Mouse (Mus musculus): ENCODE results near the gene Nrxn1. TPM values are rescaled to one million over a fixed set of nuclear protein-coding genes. Genes with fewer than 3 reads are reported as not detected.

Nrxn1 gene
- polyA plus RNA-seq, 1 experiment from 2014 or later = not detected

GRCm38 (mm10) chr17:90892327-90893259 lies 200.3 kb downstream of the Nrxn1 start:
- no peak overlapping the region for H3K27ac ChIP-seq
- 84% methylated on average over 4 of the region's 4 CpGs for WGBS (ENCODE audit: missing documents)

GRCm38 (mm10) chr17:90891711-90892110 lies 201.2 kb downstream of the Nrxn1 start:
- Histone ChIP-seq H3K27ac (no peak overlapping the region), H3K36me3 (ENCODE audit: inconsistent target) (no peaks in the 10 kb centered on the region), H3K4me3 (ENCODE audit: inconsistent target) (no peak overlapping the region), H3K79me2 (ENCODE audit: inconsistent target) (no peaks in the 10 kb centered on the region)
- 100% methylated on average over 1 of the region's 1 CpGs for WGBS (ENCODE audit: missing documents)

More at GRCm38 (mm10) chr17:90892327-90893259, 200.3 kb downstream of the Nrxn1 start:
- H3K36me3 ChIP-seq (ENCODE audit: inconsistent target) = no peaks in the 10 kb centered on the region
- no peaks in the 10 kb centered on the region for H3K79me2 ChIP-seq (ENCODE audit: inconsistent target)
- H3K4me3 ChIP-seq (ENCODE audit: inconsistent target) = no peak overlapping the region

- H3K4me3 ChIP-seq (ENCODE audit: inconsistent target) = no peak overlapping the region
- H3K79me2 ChIP-seq (ENCODE audit: inconsistent target) = no peaks in the 10 kb centered on the region
- 90% methylated on average over 2 of the region's 2 CpGs for WGBS (ENCODE audit: missing documents)
- no peaks in the 10 kb centered on the region for H3K36me3 ChIP-seq (ENCODE audit: inconsistent target)
- H3K27ac ChIP-seq = no peak overlapping the region
Measured at GRCm38 (mm10) chr17:90857225-90857624, 235.6 kb downstream of the Nrxn1 start.

- H3K4me3 ChIP-seq (ENCODE audit: inconsistent target) = no peak overlapping the region
- 78% methylated on average over 1 of the region's 1 CpGs for WGBS (ENCODE audit: missing documents)
- H3K27ac ChIP-seq = no peak overlapping the region
- no peaks in the 10 kb centered on the region for H3K79me2 ChIP-seq (ENCODE audit: inconsistent target)
- H3K36me3 ChIP-seq (ENCODE audit: inconsistent target) = no peaks in the 10 kb centered on the region
Measured at GRCm38 (mm10) chr17:90843876-90844275, 249.0 kb downstream of the Nrxn1 start.

- Histone ChIP-seq H3K79me2 (ENCODE audit: inconsistent target) (no peaks in the 10 kb centered on the region), H3K4me3 (ENCODE audit: inconsistent target) (no peak overlapping the region), H3K27ac (no peak overlapping the region), H3K36me3 (ENCODE audit: inconsistent target) (no peaks in the 10 kb centered on the region)
Measured at GRCm38 (mm10) chr17:90843072-90843611, 249.7 kb downstream of the Nrxn1 start.

- Histone ChIP-seq H3K79me2 (ENCODE audit: inconsistent target) (no peaks in the 10 kb centered on the region), H3K36me3 (ENCODE audit: inconsistent target) (no peaks in the 10 kb centered on the region), H3K27ac (no peak overlapping the region), H3K4me3 (ENCODE audit: inconsistent target) (no peak overlapping the region)
Measured at GRCm38 (mm10) chr17:90837022-90837414, 255.9 kb downstream of the Nrxn1 start.

- Histone ChIP-seq H3K36me3 (ENCODE audit: inconsistent target) (no peaks in the 10 kb centered on the region), H3K4me3 (ENCODE audit: inconsistent target) (no peak overlapping the region), H3K79me2 (ENCODE audit: inconsistent target) (no peaks in the 10 kb centered on the region), H3K27ac (no peak overlapping the region)
- WGBS (ENCODE audit: missing documents) = 67% methylated on average over 4 of the region's 4 CpGs
Measured at GRCm38 (mm10) chr17:90836154-90837021, 256.5 kb downstream of the Nrxn1 start.

GRCm38 (mm10) chr17:90818340-90818739 lies 274.5 kb downstream of the Nrxn1 start:
- 87% methylated on average over 2 of the region's 2 CpGs for WGBS (ENCODE audit: missing documents)

GRCm38 (mm10) chr17:90817898-90818297 lies 275.0 kb downstream of the Nrxn1 start:
- H3K79me2 ChIP-seq (ENCODE audit: inconsistent target) = no peaks in the 10 kb centered on the region
- H3K4me3 ChIP-seq (ENCODE audit: inconsistent target) = no peak overlapping the region
- no peaks in the 10 kb centered on the region for H3K36me3 ChIP-seq (ENCODE audit: inconsistent target)
- WGBS (ENCODE audit: missing documents) = 84% methylated on average over 2 of the region's 2 CpGs
- no peak overlapping the region for H3K27ac ChIP-seq

More at GRCm38 (mm10) chr17:90818340-90818739, 274.5 kb downstream of the Nrxn1 start:
- no peak overlapping the region for H3K4me3 ChIP-seq (ENCODE audit: inconsistent target)
- no peak overlapping the region for H3K27ac ChIP-seq
- no peaks in the 10 kb centered on the region for H3K79me2 ChIP-seq (ENCODE audit: inconsistent target)
- H3K36me3 ChIP-seq (ENCODE audit: inconsistent target) = no peaks in the 10 kb centered on the region

GRCm38 (mm10) chr17:90815306-90815705 lies 277.6 kb downstream of the Nrxn1 start:
- H3K27ac ChIP-seq = no peak overlapping the region
- WGBS (ENCODE audit: missing documents) = 100% methylated on average over 1 of the region's 1 CpGs
- no peak overlapping the region for H3K4me3 ChIP-seq (ENCODE audit: inconsistent target)
- H3K36me3 ChIP-seq (ENCODE audit: inconsistent target) = no peaks in the 10 kb centered on the region
- no peaks in the 10 kb centered on the region for H3K79me2 ChIP-seq (ENCODE audit: inconsistent target)

GRCm38 (mm10) chr17:90813760-90814159 lies 279.1 kb downstream of the Nrxn1 start:
- Histone ChIP-seq H3K27ac (no peak overlapping the region), H3K36me3 (ENCODE audit: inconsistent target) (no peaks in the 10 kb centered on the region), H3K79me2 (ENCODE audit: inconsistent target) (no peaks in the 10 kb centered on the region)

GRCm38 (mm10) chr17:90812485-90812884 lies 280.4 kb downstream of the Nrxn1 start:
- WGBS (ENCODE audit: missing documents) = 94% methylated on average over 2 of the region's 2 CpGs
- Histone ChIP-seq H3K27ac (no peak overlapping the region), H3K4me3 (ENCODE audit: inconsistent target) (no peak overlapping the region), H3K79me2 (ENCODE audit: inconsistent target) (no peaks in the 10 kb centered on the region), H3K36me3 (ENCODE audit: inconsistent target) (no peaks in the 10 kb centered on the region)

More at GRCm38 (mm10) chr17:90813760-90814159, 279.1 kb downstream of the Nrxn1 start:
- no peak overlapping the region for H3K4me3 ChIP-seq (ENCODE audit: inconsistent target)

- H3K27ac ChIP-seq = no peak overlapping the region
- H3K36me3 ChIP-seq (ENCODE audit: inconsistent target) = no peaks in the 10 kb centered on the region
- no peaks in the 10 kb centered on the region for H3K79me2 ChIP-seq (ENCODE audit: inconsistent target)
- 77% methylated on average over 8 of the region's 8 CpGs for WGBS (ENCODE audit: missing documents)
- no peak overlapping the region for H3K4me3 ChIP-seq (ENCODE audit: inconsistent target)
Measured at GRCm38 (mm10) chr17:90809197-90810163, 283.4 kb downstream of the Nrxn1 start.

GRCm38 (mm10) chr17:90808256-90808655 lies 284.6 kb downstream of the Nrxn1 start:
- no peaks in the 10 kb centered on the region for H3K79me2 ChIP-seq (ENCODE audit: inconsistent target)
- no peaks in the 10 kb centered on the region for H3K36me3 ChIP-seq (ENCODE audit: inconsistent target)
- 83% methylated on average over 2 of the region's 2 CpGs for WGBS (ENCODE audit: missing documents)
- no peak overlapping the region for H3K4me3 ChIP-seq (ENCODE audit: inconsistent target)
- no peak overlapping the region for H3K27ac ChIP-seq

All from macrophage (primary cell).